Mouse (Mus musculus) WW6 (cell line): ENCODE measurements around the gene Adamts12.

Source experiments
- DNase-seq: peaks from one replicate; pipeline ENCODE4 v3.0.0-alpha.2; 2013; ENCODE audit warnings: low read depth, low spot score

Gene Adamts12

DNA sequence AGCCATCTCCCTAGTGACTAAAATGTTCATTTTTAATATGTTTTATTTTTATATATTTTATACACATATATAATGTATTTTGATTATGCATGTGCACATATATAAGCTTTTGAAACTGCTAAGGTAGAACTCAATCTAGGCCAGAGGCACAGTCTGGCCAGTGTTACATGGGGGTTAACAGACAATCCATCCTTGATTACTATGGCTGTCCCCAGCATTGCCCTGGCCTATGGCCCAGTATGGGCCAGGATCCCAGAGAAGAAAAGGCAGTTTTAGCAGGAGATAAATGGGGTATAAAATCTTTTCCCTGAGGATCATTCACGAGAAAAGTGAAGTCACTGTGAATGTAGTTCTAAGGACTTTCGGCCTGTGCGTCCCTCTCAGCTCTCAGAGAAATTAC lies 223.2 kb downstream of the Adamts12 start:
- DNase-seq, result no peak

DNA sequence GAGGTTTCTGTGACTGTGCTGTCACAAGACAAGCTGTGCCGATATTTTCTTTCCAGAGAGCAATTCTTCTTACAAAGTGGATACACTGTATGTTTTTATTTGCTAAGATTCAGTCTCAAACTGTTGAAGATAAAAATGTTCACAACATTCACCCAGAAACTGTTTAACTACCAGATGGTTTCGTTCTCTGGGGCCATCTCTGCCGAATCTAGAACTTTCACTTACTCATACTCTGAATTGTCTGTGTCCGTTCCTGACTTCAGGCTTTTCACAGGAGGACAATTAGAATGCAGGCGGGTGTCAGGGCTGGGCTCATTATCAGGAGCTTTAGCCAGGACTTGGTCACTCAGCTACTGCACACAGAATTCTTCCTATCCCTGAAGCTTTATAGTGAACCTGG lies 227.7 kb downstream of the Adamts12 start:
- DNase-seq, result no peak

DNA sequence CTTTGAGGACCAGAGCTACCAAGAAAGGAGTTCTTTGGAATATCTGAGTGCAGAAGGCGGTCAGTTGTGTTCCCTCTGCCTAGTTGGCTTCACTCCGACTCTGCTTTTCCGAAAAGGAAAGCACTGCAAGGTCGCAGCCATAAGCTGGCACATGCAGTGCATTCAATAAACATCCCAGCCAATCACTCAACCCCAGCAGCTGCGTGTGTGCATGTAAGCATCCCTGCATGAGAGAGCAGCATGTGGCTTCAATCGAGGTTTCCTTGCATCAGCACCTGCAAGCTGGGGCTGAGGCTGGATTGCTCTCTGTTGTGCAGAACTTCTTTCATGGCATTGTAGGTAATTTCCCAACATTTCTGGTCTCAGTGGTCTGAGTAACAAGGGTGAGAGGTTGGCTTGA lies 230.4 kb downstream of the Adamts12 start:
- no peak for DNase-seq

DNA sequence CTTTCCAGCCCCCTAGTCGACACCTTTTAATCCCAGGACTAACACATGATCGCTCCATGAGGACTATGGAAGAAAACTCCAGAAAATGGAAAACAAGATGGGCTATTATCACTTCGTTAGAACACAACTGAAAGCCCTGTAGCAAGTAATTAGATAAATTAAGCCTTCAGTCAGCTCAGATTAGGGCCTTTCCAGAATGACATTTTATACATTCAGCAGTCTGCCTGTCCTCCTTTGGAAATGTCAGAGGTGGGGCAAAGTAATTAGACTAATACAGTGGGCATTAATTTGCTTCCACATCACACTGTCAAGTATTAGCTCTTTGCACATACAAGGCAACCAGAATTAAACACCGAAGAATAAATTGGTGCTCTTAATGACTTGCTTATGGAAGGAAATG lies 233.4 kb downstream of the Adamts12 start:
- no peak for DNase-seq

DNA sequence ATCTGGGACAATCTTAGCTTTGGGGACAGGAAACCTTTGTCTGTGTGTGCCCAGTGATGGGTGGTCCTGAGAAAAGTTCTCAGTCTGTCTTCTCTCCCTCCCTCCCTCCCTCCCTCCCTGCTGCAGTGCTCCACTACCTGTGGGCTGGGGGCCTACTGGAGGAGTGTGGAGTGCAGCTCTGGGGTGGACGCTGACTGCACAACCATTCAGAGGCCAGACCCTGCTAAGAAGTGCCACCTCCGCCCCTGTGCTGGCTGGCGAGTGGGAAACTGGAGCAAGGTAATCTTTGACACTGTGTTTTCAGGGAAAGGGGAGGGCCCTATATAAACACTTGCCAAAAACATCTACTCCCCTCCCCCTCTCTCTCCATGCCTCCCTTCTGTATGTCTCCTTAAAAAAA lies 252.5 kb downstream of the Adamts12 start:
- DNase-seq, result no peak

DNA sequence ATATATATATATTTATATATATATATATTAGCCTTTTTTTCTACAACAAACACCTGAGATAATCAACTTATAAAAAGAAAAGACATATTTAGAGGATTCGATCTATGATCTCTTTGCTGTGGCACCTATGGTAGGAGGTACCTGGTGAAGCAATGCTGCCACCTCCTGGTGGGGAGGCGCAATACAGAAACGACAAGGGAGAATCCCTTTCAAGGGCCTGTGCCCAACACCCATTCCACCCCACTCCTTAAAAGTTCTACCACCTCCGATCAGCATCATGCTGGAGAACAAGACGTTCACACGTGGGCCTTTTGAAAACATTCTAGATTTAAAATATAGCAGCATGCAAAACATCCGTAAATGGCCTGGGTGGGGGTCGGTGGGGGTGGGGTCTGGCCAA lies 255.9 kb downstream of the Adamts12 start:
- DNase-seq, result no peak

DNA sequence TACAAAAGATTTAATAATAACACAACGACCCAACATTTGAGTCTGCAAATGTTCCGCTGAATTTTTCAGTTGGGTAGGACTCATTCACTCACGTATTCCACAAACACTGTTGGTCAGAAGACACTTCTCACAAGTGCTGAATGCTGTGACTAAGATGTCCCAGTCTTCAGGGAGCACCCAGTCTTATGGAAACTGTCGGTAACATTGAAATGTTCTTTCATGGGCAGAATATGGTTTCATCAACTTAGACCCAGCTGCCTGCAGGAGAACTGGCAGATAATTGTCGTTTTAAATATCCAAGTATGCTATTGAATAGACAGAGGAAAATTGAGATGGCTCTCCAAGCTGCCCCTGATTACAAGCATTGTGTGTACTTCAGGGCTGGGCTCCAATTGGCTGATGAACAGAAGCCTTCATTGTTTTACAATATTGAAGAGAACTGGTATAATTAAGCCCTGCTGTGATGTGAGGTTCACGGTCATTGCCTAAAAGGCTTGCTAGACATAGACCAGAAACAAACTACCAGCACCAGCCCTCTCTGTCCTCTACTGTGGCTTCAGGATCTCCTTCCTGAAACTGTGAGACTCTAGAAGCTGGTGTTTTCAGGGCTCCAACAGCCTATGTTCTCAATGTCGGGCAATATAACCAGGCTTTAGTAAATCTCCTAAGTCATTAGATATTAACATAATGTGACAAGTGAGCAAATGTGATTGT lies 275.0 kb downstream of the Adamts12 start:
- DNase-seq, result no peak

DNA sequence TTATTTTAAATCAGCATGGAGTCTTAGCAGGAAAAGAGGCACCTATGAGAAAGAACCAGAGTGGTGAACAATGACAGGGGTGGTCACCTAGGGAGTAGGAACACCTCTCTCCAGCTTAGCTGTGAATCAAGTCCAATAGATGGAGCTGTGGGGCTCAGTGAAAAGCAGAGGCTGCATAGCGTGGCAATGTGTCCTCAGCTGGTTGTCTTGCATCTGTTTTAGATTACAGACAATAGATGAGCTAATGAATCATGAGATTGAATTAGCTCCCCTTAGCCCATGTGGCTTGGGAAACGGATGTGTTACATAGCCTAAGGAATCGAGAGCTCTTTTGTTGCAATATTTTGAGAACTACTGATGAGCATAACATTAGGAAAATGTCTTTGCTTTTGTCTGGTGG lies 291.3 kb downstream of the Adamts12 start:
- DNase-seq, result no peak

DNA sequence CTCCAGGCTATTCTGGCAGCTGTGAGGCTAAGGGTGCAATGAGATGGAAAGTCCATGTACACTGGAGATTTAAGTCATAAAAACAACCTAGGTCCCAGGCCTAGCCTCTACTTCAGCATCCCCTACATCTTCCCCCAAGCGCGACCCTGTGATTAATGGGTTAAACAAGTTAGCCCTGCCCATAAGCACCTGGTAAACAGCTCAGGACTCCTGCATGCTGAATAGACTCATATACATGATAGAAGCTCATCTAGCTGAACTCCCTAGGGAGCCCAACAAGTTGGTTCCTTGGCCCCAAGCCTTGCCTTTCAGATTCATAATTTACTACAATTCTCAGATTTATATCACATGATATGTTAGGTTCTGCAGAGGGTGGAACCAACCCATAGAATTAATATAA lies 292.9 kb downstream of the Adamts12 start:
- peak; percentile 24 for DNase-seq

DNA sequence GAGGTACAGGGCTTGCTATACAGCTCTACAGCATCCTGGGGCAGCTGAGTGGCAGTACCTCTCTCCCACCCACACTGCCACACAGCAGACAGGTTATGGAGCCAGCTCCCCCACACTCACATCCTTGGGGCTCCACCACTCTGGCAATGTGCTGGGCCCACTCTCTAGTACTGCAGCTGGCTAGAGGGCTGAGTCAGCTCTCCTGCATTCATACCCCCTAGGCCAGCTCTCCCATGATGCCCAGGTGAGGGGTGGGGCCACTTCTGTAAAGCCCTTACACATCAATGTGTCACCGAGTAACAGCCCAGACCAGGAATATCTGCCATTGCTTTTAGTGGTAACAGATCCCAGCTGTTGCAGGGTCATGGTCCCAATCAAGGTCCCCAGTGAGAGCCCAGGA lies 296.3 kb downstream of the Adamts12 start:
- DNase-seq, result no peak

DNA sequence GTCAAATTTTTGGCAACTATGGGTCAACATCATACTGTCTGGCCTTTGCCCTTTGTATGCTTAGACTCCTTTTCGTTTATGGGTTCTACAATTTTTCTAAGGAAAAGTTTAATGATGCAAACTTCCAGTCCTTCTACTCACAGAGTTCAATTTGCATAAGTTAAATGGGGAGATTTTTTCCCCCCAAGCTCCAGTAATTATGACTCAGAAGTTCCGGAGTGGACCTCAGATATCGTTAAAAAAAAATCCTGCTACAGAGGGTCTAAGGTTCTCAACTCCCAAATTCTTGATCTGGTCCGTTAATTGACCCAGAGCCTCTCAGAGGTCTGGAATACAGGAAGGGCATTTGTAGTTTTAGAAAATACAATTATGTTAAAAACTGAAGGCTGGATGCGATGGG lies 297.2 kb downstream of the Adamts12 start:
- DNase-seq, result no peak

DNA sequence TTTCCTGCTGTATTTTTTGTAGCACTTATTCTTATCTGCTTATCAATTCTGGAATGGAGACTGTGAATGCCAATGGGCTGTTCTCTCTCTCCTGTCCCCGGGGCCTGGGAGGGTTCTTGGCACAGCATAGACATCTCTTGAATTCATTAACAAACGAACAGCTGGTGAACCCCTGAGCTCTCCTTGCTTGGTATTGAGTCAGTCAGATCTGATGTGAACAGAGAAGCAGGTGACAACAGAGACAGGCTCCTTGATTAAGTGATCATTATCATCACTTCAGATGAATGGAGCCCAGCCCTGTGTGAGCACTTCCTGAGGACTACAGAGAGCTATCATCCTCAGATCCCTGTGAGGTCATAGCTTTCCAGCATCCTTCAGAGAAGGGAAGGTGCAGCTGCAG lies 299.5 kb downstream of the Adamts12 start:
- DNase-seq, result no peak

DNA sequence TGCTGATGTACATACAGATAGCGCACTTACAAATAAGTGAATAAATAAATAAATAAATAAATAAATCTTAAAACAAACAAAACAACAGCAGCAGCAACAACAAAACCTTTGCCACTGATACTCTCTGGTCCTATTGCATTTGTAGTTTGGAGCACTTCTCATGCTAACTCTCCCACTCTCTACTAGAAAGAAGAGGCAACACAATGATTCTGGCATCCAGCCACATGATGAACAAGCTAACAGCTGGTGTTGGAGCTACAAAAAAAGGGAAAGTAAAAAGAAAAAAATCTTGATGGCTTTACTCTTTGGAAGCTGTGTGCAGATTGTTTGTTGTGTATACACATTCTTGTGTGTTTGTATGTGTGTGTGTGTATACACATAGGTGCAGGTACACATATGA lies 300.2 kb downstream of the Adamts12 start:
- DNase-seq, result no peak

DNA sequence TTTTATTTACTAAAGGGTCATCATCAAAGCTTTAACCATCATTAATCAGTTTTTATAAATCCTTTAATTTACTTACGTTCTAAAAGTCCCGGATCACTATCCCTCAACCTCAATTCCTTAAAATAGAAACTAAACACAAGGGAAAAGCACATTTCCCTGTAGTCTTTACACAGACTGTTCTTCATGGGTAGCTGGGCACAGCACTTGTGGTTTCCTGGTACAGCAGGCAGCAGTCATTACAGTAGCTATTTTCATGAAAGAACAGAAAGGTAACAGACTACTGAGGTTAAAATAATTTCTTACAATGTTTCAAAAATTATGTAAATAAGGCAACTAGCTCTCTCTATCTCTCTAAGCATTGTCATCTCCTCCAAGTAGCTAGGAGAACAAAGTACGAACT lies 305.0 kb downstream of the Adamts12 start:
- no peak for DNase-seq

DNA sequence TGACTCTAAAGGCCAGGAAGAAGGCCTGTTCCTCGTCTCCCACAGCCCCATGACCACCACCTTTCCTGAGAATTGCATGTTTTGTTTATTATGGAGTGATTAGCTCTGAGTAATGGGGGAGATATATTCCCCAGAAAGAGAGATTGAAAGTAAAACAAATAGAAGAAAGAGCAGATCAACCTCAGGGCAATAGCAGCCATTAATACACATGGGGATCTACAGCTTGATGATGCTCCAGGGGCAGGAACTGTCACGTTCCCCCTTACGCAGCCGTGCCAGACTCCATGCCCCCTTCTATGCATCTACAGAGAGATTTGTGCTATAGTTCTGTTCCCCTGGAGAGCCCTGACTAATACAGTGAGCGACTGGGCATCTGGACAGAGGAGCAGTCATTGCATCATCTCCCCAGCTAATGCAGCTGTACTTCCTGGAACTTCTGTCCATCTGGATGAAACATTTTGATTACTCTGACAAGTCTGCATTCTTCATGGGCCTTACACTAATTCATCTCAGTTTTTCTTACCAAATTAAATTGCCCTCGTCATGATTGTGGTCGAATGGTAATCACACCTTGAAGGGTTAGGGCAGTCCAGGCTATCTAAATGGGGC lies 306.0 kb downstream of the Adamts12 start:
- no peak for DNase-seq

DNA sequence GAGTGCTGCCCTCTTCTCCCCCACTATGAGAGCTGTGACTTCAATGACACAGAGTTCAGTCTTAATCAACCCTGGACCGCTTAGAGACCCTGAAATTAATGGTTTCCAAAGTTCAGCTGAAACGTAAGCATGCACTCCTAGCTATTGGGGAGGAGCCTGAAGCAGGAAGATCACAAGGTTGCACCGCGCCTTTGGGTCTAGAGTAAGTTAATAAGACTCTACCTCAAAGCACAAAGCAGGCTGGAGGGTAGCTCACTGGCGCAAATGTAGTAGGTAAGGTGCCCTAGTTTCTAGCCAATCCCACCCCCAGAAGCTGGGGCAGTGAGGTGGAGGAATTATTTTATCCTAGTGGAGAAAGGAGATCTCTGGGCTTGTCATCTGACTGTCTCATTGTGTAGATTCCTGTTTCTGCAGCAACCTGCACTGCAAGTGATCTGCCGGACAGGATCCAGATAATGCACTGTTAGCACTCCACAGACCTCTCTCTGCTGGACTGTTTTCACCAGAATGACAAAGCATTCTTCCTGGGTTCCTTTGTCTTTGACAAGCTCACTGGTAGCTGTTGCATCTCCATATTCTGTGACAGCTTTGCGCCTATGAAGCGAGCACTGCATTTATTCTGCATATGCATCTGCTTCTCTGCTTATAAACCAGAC lies 315.0 kb downstream of the Adamts12 start:
- no peak for DNase-seq

DNA sequence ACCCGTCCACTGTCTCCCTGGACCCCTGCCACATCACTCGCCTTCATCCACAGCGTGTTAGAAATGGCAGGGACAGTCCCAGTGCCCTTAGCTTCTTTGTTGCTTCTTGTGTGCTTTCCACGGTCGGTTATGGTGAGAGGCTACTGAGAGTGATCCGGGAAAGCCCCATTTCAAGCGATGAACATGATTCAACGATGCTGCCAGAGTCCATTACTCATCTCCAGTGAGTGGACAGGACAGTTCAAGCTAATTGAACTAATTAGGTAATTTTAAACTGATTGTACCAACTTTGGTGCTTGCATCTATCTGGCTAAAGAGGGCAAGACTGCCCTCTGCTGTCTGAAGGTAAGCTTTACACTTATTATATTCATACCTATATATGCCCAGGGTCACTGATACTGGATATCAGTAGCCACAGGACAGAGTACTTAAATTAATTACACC lies 315.5 kb downstream of the Adamts12 start:
- no peak for DNase-seq

DNA sequence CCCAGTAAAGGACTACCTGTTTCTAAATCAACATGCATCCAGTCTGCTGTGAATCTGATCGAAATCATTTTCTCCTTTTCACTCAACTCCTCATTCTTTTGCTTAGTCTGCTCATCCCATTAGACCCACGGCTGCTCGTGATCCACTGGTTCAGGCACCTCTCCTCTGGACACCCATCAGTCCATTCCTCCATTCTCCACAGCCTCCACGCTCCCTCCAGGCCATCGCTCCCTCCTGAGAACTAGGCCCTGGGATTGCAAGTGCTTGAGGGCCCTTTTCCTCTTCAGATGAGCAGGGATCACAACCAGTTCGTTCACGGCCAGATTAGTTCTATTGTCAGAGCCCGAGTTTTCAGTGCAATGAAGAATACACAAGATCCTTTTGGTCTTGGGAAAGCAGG lies 316.0 kb downstream of the Adamts12 start:
- no peak for DNase-seq

DNA sequence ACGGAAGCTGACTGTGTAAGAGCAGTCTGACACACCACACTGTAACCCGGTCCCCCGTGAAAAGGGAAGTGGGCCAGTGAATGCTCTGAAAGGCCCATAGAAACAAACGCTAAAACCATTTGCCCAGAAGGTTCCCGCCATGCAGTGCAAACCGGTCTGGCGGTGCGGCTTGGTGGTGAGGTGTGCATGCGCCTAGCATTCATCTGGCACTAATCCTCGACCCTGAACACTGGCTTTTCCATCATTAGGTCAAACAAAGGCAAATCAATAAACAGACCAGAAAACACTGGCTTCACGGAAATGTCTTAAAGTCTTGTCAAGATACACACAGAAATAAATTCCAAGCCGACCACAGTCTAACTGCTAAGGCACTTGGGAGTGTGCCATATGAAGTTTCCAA lies 318.0 kb downstream of the Adamts12 start:
- no peak for DNase-seq

DNA sequence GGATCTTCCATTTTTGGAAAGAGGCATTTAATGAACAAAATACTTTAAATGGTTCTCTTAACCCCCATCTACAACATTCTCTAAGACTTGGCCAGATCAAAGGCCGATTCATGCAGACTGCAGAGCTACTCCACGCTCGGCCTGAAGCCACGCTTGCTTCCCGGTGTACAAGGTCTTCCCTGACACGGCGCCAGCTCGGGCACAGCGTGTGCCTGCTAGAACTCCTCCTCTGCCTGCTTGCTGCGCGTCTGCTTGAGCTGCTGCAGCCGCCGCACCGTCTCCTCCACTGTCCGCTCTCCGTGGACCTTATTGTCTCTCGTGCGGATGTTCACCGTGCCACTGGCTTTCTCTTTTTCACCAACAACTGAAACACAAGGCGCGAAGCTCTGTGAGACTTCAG lies 319.2 kb downstream of the Adamts12 start:
- no peak for DNase-seq

DNA sequence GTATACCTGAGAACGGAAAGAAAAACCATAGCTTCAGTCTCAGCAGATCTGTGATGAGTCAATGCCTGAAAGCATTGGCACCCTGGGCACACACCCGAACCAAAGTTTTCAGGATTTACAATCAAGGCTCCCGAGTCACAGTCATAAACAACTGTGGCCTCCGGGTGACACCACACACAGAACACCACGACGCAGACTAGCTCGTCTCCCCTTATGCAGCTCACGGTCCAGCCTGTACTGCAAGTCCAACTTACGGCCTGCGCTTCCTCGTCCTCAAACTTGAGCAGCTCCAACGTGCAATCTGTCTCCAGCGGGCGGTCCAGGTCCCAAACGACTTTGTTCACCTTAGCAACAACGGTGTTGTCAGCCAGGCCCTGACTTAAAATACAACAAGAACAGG lies 328.3 kb downstream of the Adamts12 start:
- no peak for DNase-seq

DNA sequence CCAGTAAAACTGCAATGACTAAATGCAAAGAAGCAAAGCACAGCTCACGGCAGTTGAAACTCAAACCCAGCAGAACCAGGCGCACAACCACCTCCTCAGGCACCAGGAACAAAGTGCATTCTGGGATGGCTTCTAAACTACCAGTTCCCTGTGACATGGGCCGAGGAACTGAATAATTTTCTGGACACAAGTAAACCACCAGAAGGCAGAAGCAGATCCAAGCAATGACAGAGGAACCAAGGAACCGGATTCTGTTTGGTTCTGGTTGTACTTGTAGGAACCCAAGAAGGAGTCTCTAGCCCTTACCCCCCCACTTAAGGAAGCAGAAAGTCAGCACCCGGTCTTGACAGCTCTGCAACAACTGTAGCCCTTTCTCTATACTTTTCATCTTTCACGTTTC lies 331.8 kb downstream of the Adamts12 start:
- no peak for DNase-seq
